Mouse (Mus musculus): ENCODE measurements around the gene Tigd4. TPM values are rescaled to one million over a fixed set of nuclear protein-coding genes. Genes with fewer than 3 reads are reported as not detected.

Tigd4 gene
- polyA plus RNA-seq, 1 experiment from 2014 or later, result 0.04 TPM

GRCm38 (mm10) chr3:84642942-84643341, 49.6 kb downstream of the Tigd4 start:
- ATAC-seq, result no peak
- H3K4me3 ChIP-seq, result no peak overlapping the region
- H3K9me3 ChIP-seq (replicated peaks), result no peaks in the 10 kb centered on the region
- peaks cover 10% of the 10 kb centered on the region; the same call in 1 of the 2 replicates for H3K27me3 ChIP-seq (replicated peaks)
- no peak overlapping the region for H3K27ac ChIP-seq
- no peaks in the 10 kb centered on the region for H3K36me3 ChIP-seq
- H3K4me2 ChIP-seq, result no peak overlapping the region
- H3K4me1 ChIP-seq, result peaks cover 4% of the 10 kb centered on the region; the same call in 1 of the 2 replicates
- WGBS (ENCODE audit: insufficient replicate concordance), result 73% methylated on average over 4 of the region's 4 CpGs
- no peak overlapping the region for H3K9ac ChIP-seq

DNA sequence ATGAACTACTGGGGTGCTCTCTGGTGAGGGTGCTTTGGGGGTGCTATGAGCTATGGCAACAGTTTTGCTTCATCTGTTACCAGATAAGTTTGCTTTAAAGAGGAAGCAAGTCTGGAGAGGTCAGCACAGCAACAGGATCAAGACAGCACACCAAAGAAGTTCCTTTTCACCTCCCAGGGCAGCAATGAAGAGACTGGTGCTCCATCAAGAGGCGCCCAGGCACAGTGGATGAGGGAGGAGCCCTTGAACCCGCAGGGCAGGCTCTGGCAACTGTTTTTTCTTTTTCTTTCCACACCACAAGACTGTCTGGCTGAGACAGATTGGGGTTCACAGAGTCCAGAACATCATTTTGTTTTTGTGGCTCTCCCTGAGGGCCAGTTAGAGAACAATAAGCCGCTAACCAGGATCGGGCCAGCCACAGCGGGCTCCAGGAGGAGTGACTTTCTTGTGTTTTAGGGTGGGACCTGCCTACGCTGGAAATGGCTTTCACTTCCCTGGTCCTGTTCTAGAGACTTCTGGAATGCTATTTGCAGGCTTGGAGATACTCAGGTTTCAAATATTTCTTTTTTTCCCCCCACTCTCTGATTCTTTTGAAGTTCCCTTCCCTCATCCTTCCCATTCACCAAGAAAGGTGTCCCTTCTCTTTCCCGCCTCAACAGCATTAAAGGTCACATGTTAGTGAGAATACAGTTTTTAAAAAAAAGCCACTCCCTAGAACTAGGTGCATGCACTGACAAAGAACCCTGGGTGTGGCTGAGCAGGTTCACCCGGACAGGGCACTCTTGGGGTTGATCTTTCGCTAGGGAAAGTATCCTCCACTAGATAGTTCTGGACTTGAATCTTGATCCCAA, 52.0 kb downstream of the Tigd4 start:
- Histone ChIP-seq H3K4me2 (no peak overlapping the region), H3K9ac (no peak overlapping the region), H3K27ac (no peak overlapping the region), H3K4me1 (no peaks in the 10 kb centered on the region), H3K36me3 (no peaks in the 10 kb centered on the region), H3K27me3 (replicated peaks) (no peaks in the 10 kb centered on the region), H3K9me3 (replicated peaks) (0 out of 2 replicates have a peak, but pooled peaks cover 1% of the 10 kb centered on the region), H3K4me3 (no peak overlapping the region)
- WGBS (ENCODE audit: insufficient replicate concordance), result 60% methylated on average over 9 of the region's 9 CpGs
- ATAC-seq, result no peak

DNA sequence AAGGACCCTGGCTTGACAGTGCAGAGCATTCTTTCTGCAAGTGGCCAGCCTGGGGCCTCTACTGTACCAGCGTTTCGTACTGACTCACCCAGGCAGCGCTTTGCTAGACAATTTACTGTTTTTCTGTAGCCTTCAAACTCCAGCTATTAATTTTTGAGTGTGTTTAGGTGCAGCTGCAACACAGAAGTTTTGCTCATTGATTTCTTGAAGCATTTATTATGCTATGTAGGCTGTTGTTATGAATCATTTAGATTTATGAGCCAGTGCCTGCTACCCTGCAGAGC, 52.6 kb downstream of the Tigd4 start:
- ATAC-seq, result no peak
- WGBS (ENCODE audit: insufficient replicate concordance), result 75% methylated on average over 3 of the region's 3 CpGs
- no peaks in the 10 kb centered on the region for H3K27me3 ChIP-seq (replicated peaks)

DNA sequence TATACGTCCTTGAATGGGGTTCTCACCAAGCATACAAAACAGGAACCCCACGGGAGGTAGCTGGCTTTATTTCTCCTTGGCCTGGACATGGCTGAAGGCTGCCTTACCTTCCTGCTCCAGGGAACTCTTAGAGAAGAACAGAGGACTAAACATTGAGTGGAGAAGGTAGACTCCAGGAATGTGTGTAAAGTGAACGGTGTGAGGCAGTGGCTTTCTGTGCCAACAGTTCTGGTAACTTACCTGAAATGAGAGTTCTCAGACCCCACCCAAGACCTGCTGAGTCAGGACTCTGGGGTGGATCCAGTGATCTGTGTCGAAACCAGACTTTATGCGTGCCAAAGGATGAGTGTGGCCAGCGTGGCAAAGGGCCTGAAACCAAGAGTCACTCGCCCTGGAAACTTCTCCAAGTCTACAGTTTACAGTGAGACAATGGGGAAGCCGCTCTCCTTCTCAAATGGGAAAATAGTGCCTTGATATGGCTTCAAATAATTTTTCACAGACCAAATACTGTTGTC, 53.0 kb downstream of the Tigd4 start:
- 0 out of 2 replicates have a peak, but pooled peaks cover 3% of the 10 kb centered on the region for H3K9me3 ChIP-seq (replicated peaks)
- no peak overlapping the region for H3K9ac ChIP-seq
- H3K27me3 ChIP-seq (replicated peaks), result no peaks in the 10 kb centered on the region
- ATAC-seq, result no peak
- no peak overlapping the region for H3K4me2 ChIP-seq
- H3K36me3 ChIP-seq, result no peaks in the 10 kb centered on the region
- H3K4me1 ChIP-seq, result no peaks in the 10 kb centered on the region
- no peak overlapping the region for H3K4me3 ChIP-seq
- 63% methylated on average over 8 of the region's 8 CpGs for WGBS (ENCODE audit: insufficient replicate concordance)
- no peak overlapping the region for H3K27ac ChIP-seq

More for the DNA sequence above, 52.6 kb downstream of the Tigd4 start:
- 0 out of 2 replicates have a peak, but pooled peaks cover 3% of the 10 kb centered on the region for H3K9me3 ChIP-seq (replicated peaks)
- no peak overlapping the region for H3K9ac ChIP-seq
- H3K27ac ChIP-seq, result no peak overlapping the region
- H3K4me2 ChIP-seq, result no peak overlapping the region
- no peak overlapping the region for H3K4me3 ChIP-seq
- no peaks in the 10 kb centered on the region for H3K36me3 ChIP-seq
- no peaks in the 10 kb centered on the region for H3K4me1 ChIP-seq

Other genes with a start within 250 kb of the Tigd4 start
- gene Fhdc1, start 113.1 kb upstream of the Tigd4 start, polyA plus RNA-seq (2016; fragmentation: Nextera tagmentation; extraction: Ambion mirVana), result 26.5 and 31.5 TPM in 2 replicates
- 16.5 and 16.9 TPM in 2 replicates for gene Arfip1, start 10.9 kb upstream of the Tigd4 start, polyA plus RNA-seq (2016; fragmentation: Nextera tagmentation; extraction: Ambion mirVana)
- gene Tmem154, start 72.6 kb downstream of the Tigd4 start, polyA plus RNA-seq (2016; fragmentation: Nextera tagmentation; extraction: Ambion mirVana), result 0.55 and 0.81 TPM in 2 replicates
- gene Fbxw7, start 221.7 kb downstream of the Tigd4 start, polyA plus RNA-seq (2016; fragmentation: Nextera tagmentation; extraction: Ambion mirVana), result 4.9 TPM in 2 replicates